Mouse (Mus musculus) MEL (cell line): ENCODE data around the gene Dapk1. TPM values are rescaled to one million over a fixed set of nuclear protein-coding genes. Genes with fewer than 3 reads are reported as not detected.
A peak's percentile ranks its signal among the peaks of the same experiment; 100 is the strongest.

Source experiments
- DNase-seq: peaks from one replicate; pipeline ENCODE4 v3.0.0; 2011; ENCODE audit warnings: low read depth, low spot score
- H3K27ac ChIP-seq: 2 replicates; pipeline ENCODE4 v1.5.1; 2012; ENCODE audit warnings: low read depth, mild to moderate bottlenecking, control low read depth, low read length, moderate library complexity; ENCODE audit not compliant: control insufficient read depth
- H3K27me3 ChIP-seq, 2 experiments: fragments of 150-350 bp in 1 of 2; sonication (generic) in 1 of 2; 2 replicates each; pipeline ENCODE4 v1.6.1; 2012; ENCODE audit warnings: low read length in 2 of 2, mild to moderate bottlenecking in 2 of 2, improper control_type of control experiment in 1 of 2, moderate library complexity in 1 of 2; ENCODE audit not compliant: insufficient read depth in 2 of 2, control insufficient read depth in 1 of 2
- H3K36me3 ChIP-seq, 2 experiments: 2 replicates each; pipeline ENCODE4 v1.6.1; 2012 to 2014; ENCODE audit warnings: low read length in 2 of 2, improper control_type of control experiment in 1 of 2, inconsistent platforms in 1 of 2, mild to moderate bottlenecking in 1 of 2; ENCODE audit not compliant: insufficient read depth in 2 of 2, control insufficient read depth in 1 of 2
- H3K4me1 ChIP-seq, 2 experiments: fragments of 150-350 bp in 1 of 2; sonication (generic) in 1 of 2; 2 replicates each; pipeline ENCODE4 v1.6.1; 2012; ENCODE audit warnings: low read length in 2 of 2, improper control_type of control experiment in 1 of 2, mild to moderate bottlenecking in 1 of 2; ENCODE audit not compliant: insufficient read depth in 2 of 2, control insufficient read depth in 1 of 2
- H3K4me3 ChIP-seq, 2 experiments: fragments of 150-350 bp in 1 of 2; sonication (generic) in 1 of 2; 2 replicates each; pipeline ENCODE4 v1.5.1; 2012; ENCODE audit warnings: low read depth in 2 of 2, low read length in 2 of 2, mild to moderate bottlenecking in 2 of 2, moderate library complexity in 2 of 2, control low read depth in 1 of 2, improper control_type of control experiment in 1 of 2; ENCODE audit not compliant: control insufficient read depth in 1 of 2, insufficient read depth in 1 of 2
- H3K79me2 ChIP-seq: 2 replicates; pipeline ENCODE4 v1.6.1; 2012; ENCODE audit warnings: mild to moderate bottlenecking, low read length, moderate library complexity; ENCODE audit not compliant: control insufficient read depth, poor library complexity, insufficient read depth
- H3K9ac ChIP-seq: 2 replicates; pipeline ENCODE4 v1.6.1; 2012; ENCODE audit warnings: low read depth, mild to moderate bottlenecking, control low read depth, low read length, moderate library complexity; ENCODE audit not compliant: control insufficient read depth, poor library complexity, severe bottlenecking
- H3K9me3 ChIP-seq: fragments of 150-350 bp; sonication (generic); replicated peaks from 2 replicates; pipeline ENCODE4 v1.6.1; 2012; ENCODE audit warnings: mild to moderate bottlenecking, low read length, improper control_type of control experiment, moderate library complexity; ENCODE audit not compliant: insufficient read depth
- CHD2 ChIP-seq: IDR thresholded peaks from 2 replicates; pipeline ENCODE4 v1.6.1; 2011; ENCODE audit warnings: low read length, improper control_type of control experiment
- CTCF ChIP-seq, 3 experiments: IDR thresholded peaks in 2 of 3; conservative IDR thresholded peaks in 1 of 3; 2 replicates each; pipeline ENCODE4 v1.5.1; 2011 to 2012; ENCODE audit warnings: low read length in 3 of 3, low read depth in 2 of 3, mild to moderate bottlenecking in 2 of 3, improper control_type of control experiment in 1 of 3, inconsistent platforms in 1 of 3, mixed read lengths in 1 of 3, moderate library complexity in 1 of 3; ENCODE audit not compliant: control insufficient read depth in 1 of 3, insufficient read depth in 1 of 3, poor library complexity in 1 of 3, severe bottlenecking in 1 of 3
- E2F4 ChIP-seq: IDR thresholded peaks from 2 replicates; pipeline ENCODE4 v1.6.1; 2011; ENCODE audit warnings: low read depth, low read length, improper control_type of control experiment, borderline replicate concordance
- ETS1 ChIP-seq: IDR thresholded peaks from 2 replicates; pipeline ENCODE4 v1.6.1; 2012; ENCODE audit warnings: low read depth, mild to moderate bottlenecking, inconsistent platforms, low read length, improper control_type of control experiment, moderate library complexity
- HCFC1 ChIP-seq: IDR thresholded peaks from 2 replicates; pipeline ENCODE4 v1.6.1; 2012; ENCODE audit warnings: low read depth, mild to moderate bottlenecking, inconsistent platforms, low read length, improper control_type of control experiment, moderate library complexity
- KAT2A ChIP-seq: conservative IDR thresholded peaks from 2 replicates; pipeline ENCODE4 v1.6.1; 2012; ENCODE audit warnings: low read depth, low read length, improper control_type of control experiment, inconsistent platforms
- MAFK ChIP-seq: IDR thresholded peaks from 2 replicates; pipeline ENCODE4 v1.6.1; 2011; ENCODE audit warnings: low read depth, mild to moderate bottlenecking, low read length, improper control_type of control experiment, borderline replicate concordance
- MXI1 ChIP-seq: IDR thresholded peaks from 2 replicates; pipeline ENCODE4 v1.6.1; 2011; ENCODE audit warnings: mild to moderate bottlenecking, low read depth, low read length, improper control_type of control experiment
- MYB ChIP-seq: IDR thresholded peaks from 2 replicates; pipeline ENCODE4 v1.6.1; 2011; ENCODE audit warnings: mild to moderate bottlenecking, low read depth, low read length, improper control_type of control experiment
- MYC ChIP-seq: IDR thresholded peaks from 2 replicates; pipeline ENCODE4 v1.6.1; 2011; ENCODE audit warnings: low read depth, mild to moderate bottlenecking, low read length, improper control_type of control experiment, moderate library complexity
- POLR2AphosphoS2 ChIP-seq: IDR thresholded peaks from 2 replicates; pipeline ENCODE4 v1.6.1; 2011; ENCODE audit warnings: low read length, improper control_type of control experiment
- SIN3A ChIP-seq: IDR thresholded peaks from 2 replicates; pipeline ENCODE4 v1.6.1; 2012; ENCODE audit warnings: low read length, improper control_type of control experiment, inconsistent platforms
- SMC3 ChIP-seq: IDR thresholded peaks from 2 replicates; pipeline ENCODE4 v1.6.1; 2011; ENCODE audit warnings: low read depth, low read length, improper control_type of control experiment
- TAL1 ChIP-seq: IDR thresholded peaks from 2 replicates; pipeline ENCODE4 v1.6.1; 2012; ENCODE audit warnings: mild to moderate bottlenecking, inconsistent platforms, low read length, moderate library complexity, mixed read lengths
- TBP ChIP-seq: IDR thresholded peaks from 2 replicates; pipeline ENCODE4 v1.8.0; 2011; ENCODE audit warnings: low read depth, low read length, improper control_type of control experiment
- UBTF ChIP-seq: IDR thresholded peaks from 2 replicates; pipeline ENCODE4 v1.6.1; 2012; ENCODE audit warnings: low read depth, mild to moderate bottlenecking, inconsistent platforms, low read length, improper control_type of control experiment, moderate library complexity, borderline replicate concordance; ENCODE audit not compliant: insufficient read depth
- USF2 ChIP-seq, 2 experiments: IDR thresholded peaks; 2 replicates each; pipeline ENCODE4 v1.6.1; 2011 to 2012; ENCODE audit warnings: improper control_type of control experiment in 2 of 2, low read length in 2 of 2, borderline replicate concordance in 1 of 2, inconsistent platforms in 1 of 2, low read depth in 1 of 2, mild to moderate bottlenecking in 1 of 2; ENCODE audit not compliant: insufficient read depth in 1 of 2
- ZKSCAN1 ChIP-seq: IDR thresholded peaks from 2 replicates; pipeline ENCODE4 v1.6.1; 2012; ENCODE audit warnings: low read depth, mild to moderate bottlenecking, inconsistent platforms, low read length, improper control_type of control experiment, moderate library complexity
- ZMIZ1 ChIP-seq: IDR thresholded peaks from 2 replicates; pipeline ENCODE4 v1.6.1; 2012; ENCODE audit warnings: low read depth, mild to moderate bottlenecking, inconsistent platforms, low read length, improper control_type of control experiment, moderate library complexity
- ZNF384 ChIP-seq: IDR thresholded peaks from 2 replicates; pipeline ENCODE4 v1.6.1; 2012; ENCODE audit warnings: low read depth, mild to moderate bottlenecking, inconsistent platforms, low read length, improper control_type of control experiment
- polyA plus RNA-seq, 2 experiments: library from polyadenylated mRNA; stranded (reverse) in 1 of 2; unstranded in 1 of 2; fragments of >175 nt in 1 of 2; fragments of >200 nt in 1 of 2; gene quantifications; 2 replicates each; pipeline versions ENCODE4 v1.2.1 to v1.2.4; 2012; ENCODE audit warnings: low replicate concordance in 2 of 2, low read depth in 1 of 2; ENCODE audit not compliant: insufficient read length in 2 of 2, insufficient read depth in 1 of 2, missing spikeins in 1 of 2
- total RNA-seq: library from RNA; depleted of rRNA; stranded (reverse); fragments of 300-350 nt; gene quantifications from 2 replicates; pipeline ENCODE4 v1.2.3, GENCODE M21; 2012

Gene Dapk1
- total and polyA plus RNA-seq, 3 experiments, result 5.1 to 8.2 TPM; not detected in 1

DNA sequence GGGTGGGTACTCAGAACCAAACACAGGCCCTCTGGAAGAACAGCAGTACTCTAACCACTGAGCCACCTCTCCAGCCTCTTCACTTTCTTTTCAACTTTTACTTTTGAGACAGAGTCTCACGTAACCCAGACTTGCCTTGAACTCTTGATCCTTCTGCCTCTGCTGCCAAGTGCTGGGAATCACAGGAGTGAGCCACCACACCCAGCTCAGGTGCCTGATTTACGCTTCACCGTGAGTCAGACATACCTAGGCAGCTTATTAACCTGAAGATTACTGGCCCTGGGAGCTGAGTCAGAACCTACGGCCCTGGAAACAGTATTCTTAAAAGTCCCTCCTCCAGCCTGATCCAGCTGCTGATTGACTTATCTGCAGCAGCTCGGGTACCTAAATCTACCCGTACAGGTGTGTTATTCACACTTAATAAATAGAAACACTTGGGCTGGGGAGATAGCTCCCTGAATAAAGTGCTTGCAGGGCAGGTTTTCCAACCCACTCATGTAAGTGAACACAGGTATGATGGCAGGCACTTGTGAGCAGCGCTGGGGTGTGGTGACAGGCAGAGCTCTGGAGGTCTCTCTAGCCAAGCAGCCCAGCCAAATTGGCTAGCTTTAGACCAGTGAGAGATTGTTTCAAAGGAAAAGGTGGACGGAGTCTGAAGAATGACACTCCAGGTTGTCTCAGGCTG, 60.9 kb downstream of the Dapk1 start:
- no peaks in the 10 kb centered on the region for H3K4me1 ChIP-seq
- no peaks in the 10 kb centered on the region for H3K27me3 ChIP-seq
- H3K36me3 ChIP-seq, result no peaks in the 10 kb centered on the region
- H3K9ac ChIP-seq, result no peak overlapping the region
- DNase-seq, result no peak
- TF ChIP-seq ZKSCAN1 (no peak), MXI1 (no peak), MYB (no peak), CHD2 (no peak), KAT2A (no peak), SIN3A (no peak), UBTF (no peak), MYC (no peak), MAFK (no peak), ZMIZ1 (no peak), USF2 (IDR thresholded peaks at IDR 0.05; ENCODE audit: borderline replicate concordance in 1 of 2, insufficient read depth in 1 of 2, low read depth in 1 of 2, low read length in 2 of 2) (no peak), E2F4 (no peak), ZNF384 (no peak), SMC3 (no peak), CTCF (IDR thresholded peaks at IDR 0.05 in 2 of 3, conservative IDR thresholded peaks at IDR 0.05 in 1 of 3; ENCODE audit: control insufficient read depth in 1 of 3, insufficient read depth in 1 of 3, low read depth in 2 of 3, low read length in 3 of 3, poor library complexity in 1 of 3, severe bottlenecking in 1 of 3) (no peak), TBP (no peak)
- no peaks in the 10 kb centered on the region for H3K9me3 ChIP-seq
- no peaks in the 10 kb centered on the region for H3K79me2 ChIP-seq
- no peak overlapping the region for H3K27ac ChIP-seq
- no peak overlapping the region for H3K4me3 ChIP-seq

DNA sequence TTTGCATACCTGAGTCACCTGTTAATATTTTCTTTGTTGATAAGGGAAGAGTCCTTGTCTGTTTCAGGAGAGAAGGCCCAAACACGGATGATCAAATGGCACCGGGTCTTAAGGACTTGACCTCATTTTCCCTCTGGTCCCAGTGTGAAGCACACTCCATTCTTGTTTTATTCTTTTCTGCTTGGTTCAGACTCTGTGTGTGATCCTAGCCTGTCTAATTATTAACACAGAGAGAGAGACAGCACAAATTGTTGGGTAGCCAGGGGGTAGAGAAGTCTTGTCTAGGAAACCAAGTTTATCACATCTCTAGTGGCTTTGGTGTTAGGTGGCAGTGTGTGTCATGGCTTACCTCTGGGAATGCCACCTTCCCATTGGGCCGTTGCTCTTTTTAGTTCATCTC, 62.3 kb downstream of the Dapk1 start:
- Histone ChIP-seq H3K9ac (no peak overlapping the region), H3K9me3 (no peaks in the 10 kb centered on the region), H3K27me3 (no peaks in the 10 kb centered on the region)

More for the DNA sequence above, 62.3 kb downstream of the Dapk1 start:
- Histone ChIP-seq H3K4me1 (no peaks in the 10 kb centered on the region), H3K27ac (no peak overlapping the region), H3K36me3 (no peaks in the 10 kb centered on the region), H3K4me3 (no peak overlapping the region), H3K79me2 (no peaks in the 10 kb centered on the region)
- no peak for DNase-seq
- 0 out of 2 replicates have a peak, but pooled peaks have one; percentile 33 for TF ChIP-seq ETS1
- no peak for TF ChIP-seq HCFC1
- TF ChIP-seq POLR2AphosphoS2, result no peak
- no peak for TF ChIP-seq TAL1
